Mouse (Mus musculus) thymus, postnatal 36 days (tissue): ENCODE results near the gene Pnrc1.

Experiments
- DNase-seq, 2 experiments: peaks; one replicate each; pipeline ENCODE4 v3.0.0; 2022; ENCODE audit warnings: mixed read lengths in 2 of 2

Gene Pnrc1

DNA sequence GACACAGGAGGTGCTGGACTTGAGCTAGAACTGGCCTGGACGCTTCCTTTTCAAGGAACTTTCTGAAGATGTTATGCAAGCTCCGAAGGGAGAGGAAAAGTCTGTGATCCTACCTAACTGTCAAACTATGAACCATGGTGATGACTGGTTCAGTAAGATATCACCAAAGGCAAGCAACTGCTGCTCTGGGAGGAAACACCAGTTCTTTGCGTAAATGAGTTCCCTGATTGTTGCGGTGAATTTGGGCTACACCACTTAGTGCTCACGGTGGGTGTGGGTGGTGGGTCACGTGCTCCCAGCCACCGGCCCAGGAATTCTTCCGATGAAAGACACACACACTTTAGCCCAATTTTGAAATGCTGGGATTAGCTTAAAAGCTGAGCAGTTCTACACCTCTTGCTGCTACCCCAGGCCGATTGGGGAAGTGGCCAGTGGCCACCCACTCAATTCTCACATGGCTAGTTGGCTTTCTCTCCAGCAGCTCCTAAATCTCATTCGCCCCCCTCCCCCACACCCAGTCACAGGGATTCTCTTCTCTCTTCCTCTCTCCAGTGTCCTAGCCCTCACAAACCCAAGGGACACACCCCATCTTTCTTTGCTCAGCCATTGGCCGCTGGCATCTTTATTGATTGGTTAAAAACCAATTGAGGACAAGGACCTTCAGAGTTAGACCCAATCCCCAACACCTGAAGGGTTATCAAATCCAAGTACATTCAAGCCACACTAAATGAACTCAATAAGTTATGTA lies 24.8 kb downstream of the Pnrc1 start:
- no peak for DNase-seq

DNA sequence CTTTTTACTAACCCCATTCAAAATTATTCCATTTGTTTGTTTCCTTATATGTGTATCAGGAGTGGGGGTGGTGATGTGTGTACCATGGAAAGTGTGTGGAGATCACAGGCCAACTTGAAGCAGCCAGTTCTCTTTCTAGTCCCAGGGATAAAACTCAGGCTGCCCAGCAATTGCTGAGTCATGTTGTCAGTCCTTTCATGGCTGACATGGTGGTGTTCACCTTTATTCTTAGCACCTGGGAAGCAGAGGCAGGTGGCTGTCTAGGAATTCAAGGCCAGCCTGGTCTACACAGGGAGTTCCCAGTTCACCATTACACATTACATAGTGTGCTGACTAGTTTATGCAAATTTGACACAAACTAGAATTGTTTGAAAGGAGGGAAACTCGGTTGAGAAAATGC lies 27.1 kb downstream of the Pnrc1 start:
- no peak for DNase-seq

DNA sequence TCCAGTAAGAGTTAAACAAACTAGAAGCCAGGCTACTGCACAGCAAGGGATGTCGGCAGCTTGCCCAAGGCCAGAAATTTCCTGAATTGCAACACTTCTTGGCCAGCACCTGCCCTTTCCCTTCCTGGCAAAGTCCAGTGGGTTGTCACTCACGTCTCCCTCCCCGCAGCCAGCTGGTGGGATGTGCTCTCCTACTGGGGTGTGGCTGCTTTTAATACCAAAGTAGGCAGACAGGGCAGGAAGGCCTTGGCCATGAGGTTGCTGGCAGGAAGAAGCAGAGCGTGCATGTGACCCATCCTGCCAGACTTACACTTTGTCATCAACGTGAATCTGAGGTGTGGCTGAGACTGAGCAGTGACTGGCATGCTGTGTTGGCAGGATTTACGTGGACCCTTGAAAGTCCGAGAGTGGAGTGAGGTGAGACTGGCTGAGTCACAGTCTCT lies 28.6 kb downstream of the Pnrc1 start:
- no peak for DNase-seq

DNA sequence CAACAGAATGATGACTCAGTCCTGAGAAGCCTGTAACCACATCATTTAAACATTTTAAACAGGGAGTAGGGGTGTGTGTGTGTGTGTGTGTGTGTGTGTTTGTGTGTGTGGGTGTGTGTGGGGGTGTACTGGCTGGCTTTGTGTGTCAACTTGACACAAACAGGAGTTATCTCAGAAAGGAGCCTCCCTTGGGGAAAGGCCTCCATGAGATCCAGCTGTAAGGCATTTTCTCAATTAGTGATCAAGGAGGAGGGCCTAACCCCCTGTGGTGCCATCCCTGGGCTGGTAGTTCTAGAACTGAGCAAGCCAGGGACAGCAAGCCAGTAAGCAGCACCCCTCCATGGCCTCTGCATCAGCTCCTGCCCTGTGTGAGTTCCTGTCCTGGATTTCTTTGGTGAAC lies 29.7 kb downstream of the Pnrc1 start:
- DNase-seq = no peak

DNA sequence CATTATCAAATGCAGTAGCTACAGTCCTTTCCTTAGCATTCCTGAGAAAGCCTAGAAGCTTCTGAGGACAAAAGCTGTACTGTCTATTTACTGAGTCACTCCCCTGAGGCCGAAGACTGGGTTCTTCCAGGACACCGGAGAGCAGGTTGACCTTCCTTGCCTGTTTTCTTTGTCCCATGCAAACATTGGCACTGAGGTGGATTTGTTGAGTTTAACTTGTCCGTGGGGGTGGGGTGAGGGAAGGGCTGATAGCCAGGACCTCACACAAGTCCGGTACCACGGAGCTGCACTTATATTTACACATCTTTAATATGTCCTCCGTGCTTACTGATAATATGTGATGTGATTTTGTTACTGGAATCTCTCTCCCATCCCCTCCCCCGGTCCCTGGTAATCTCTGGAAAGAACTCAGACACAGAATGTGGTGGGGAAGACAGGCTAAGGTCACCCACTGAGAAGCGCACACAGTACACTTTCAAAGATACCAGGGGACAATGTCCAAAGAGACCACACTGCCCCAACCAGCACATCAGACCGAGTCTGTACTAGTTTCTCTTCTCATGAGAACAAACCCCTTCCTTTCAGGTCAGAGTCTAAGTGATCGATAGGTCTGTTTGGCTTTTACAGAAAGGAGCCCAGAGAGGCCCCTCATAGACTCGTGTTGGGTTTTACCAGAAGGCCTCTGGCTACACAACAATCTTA lies 32.5 kb downstream of the Pnrc1 start:
- DNase-seq = no peak

DNA sequence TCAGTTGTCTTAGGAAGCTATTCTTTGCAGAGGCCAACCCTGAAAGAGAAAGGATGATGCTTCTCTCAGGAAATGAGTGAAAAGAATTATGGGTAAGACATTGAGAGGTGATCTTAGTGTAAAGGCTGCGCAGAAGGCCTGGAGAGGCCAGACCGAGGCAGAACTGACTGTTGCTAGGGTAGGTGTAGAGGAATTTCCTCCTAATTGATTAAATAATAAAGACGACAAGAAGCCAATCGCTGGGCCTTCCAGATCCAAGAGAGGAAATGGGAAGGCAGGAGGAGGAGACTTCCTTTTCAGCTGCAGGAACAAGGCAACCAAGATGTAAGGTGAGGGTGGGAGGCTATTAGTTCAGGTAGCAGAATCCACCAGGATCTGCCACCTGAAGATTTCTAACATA lies 35.3 kb downstream of the Pnrc1 start:
- no peak for DNase-seq

DNA sequence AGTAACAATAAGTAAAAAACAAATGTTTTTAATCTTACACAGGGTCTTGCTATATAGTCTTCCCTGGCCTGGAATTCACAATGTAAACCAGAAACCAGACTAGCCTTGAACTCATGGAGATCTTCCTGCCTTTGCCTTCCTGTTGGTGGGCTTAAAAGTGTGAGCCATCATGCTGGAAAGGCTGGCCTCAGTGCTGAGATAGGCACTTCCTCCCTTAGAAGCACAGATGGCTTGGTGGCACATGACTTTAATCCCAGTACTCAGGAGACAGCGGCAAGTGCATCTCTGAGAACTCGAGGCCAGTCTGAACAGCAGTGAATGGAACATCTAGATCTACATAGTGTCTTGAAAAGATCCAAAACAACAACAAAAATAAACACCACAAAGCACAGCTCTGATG lies 39.1 kb downstream of the Pnrc1 start:
- DNase-seq = no peak

DNA sequence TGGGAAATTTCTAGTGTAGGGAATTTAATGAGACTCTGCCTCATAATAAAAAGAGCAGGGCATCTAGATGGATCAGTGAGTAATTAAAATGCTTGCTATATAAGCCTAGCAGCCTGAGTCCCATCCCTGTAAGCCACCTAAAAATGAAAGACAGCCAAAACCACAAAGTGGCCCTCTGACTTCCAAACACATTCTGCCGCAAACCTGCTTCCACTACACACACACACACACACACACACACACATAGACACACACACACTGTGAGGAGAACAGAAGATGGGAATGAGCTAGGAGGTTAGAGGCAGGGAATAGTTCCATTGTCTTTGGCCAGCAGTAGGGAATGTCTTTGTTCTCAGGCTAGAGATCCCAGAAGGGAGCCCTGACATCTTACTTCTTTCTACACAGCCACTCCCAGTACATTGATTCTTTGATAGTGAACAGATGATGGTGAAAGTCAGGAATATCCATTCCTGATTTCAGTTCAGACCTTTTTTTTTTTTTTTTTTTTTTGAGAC lies 40.2 kb downstream of the Pnrc1 start:
- no peak for DNase-seq

DNA sequence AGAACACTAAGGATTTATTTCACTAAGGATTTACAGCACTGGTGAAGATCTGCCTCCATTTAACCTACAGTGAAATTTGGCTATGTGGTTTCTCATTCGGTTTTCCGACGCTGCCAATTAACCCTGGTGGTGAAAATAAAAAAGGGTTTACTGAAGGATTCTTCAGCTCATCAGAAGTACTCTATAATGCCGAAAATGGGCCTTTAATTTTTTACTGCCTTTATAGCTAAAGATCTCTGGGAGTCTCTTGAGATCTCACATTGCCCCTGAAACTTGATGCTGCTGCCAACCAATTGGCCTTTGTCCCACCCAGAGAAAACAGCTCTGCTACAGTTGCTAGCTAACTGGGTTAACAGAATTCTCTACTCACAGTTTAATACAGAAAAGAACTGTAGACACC lies 41.0 kb downstream of the Pnrc1 start:
- peak in 1 of 2 experiments; percentile 5 for DNase-seq

DNA sequence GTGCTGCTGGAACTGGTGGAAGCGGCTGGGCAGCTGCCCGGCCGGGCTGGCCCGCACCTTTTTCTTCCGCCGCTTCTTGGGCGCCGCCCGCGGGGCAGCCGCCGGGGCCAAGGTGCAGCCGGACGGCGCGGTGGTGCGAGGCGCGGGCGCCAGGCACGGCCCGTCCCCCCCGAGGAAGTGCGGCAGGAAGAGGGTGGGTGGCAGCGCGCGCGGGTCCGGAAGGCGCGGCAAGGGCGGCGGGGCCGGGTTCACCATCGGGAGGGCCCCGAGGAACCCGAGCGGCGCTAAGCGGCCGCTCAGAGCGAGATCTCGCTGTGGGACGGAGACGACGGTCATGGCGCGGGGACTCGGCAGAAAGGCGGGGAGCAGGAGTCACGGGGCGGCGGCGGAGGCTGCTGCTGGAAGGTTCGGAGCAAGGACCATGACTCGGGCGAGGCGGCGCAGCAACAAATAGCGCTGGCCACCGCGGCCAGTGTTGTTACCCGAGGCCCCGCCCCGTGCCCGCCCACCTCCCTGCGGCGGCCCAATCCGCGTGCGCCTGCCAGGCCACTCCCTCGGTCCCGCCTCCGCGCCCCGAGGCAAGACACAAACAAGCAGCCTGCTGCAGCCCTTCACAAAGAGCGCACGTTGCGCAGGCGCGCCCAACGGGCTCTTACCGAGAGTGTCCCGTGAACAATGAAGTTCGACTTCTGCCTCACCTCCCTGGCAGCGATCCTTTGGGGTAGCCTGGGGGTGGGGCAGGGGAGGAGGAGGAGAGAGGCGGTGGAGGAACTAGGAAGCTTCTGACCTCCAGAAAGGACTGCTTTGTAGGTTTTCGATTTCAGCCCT lies 41.7 kb downstream of the Pnrc1 start:
- peak; percentile 99 for DNase-seq

DNA sequence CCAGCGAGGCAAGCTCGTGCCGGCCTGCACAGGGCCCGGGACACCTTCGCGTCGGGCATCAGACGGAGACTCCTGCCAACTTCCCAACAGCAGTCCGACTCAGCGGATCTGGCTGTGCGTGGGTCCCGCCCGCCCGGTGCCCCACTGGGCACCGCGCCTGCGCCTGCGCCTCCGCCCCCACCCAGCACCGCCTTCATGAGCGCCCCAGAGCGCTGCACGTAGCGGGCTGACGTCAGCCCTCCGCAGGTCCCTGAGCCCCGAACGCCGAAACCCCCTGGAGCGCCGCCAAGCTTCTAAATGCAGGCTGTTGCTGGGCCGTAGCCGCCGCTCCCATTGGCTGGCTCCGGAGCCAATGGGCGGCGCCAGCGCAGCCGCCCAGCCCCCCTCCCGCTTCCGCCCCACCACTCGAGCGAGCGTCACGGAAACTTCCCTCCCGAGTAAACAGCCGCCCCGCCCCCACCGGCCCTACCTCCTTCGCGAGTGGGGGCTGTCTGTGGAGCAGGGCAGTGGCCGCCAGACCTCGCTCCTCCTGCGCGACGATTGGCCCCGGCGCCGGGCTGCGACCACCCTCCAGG lies 42.4 kb downstream of the Pnrc1 start:
- peak; percentile 98 to 99 for DNase-seq

DNA sequence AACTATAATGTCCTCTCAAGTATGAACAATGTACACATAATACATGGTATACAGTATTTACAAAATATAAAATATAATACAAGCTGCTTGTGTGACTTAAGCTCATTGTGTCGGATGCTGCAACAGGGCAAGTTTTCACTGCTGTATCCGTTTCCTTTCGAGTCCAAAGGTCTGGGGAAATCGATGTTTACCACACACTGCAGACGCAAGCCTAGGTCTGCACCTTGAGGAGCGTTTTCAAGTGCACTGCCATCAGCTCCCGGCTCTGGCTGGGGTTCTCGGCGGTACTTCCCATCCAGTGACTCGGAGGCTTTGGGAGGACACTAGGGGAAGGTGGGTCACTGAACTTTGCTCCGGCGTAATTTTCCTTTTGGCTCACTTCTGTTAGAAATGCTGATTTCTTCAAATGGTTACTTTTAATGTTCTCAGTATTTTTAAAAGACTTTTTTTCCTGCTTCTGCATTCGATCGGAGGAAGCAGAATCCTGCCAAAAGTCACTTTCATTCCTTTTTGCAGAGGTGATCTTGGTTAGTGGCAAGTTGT lies 44.0 kb downstream of the Pnrc1 start:
- DNase-seq = no peak

DNA sequence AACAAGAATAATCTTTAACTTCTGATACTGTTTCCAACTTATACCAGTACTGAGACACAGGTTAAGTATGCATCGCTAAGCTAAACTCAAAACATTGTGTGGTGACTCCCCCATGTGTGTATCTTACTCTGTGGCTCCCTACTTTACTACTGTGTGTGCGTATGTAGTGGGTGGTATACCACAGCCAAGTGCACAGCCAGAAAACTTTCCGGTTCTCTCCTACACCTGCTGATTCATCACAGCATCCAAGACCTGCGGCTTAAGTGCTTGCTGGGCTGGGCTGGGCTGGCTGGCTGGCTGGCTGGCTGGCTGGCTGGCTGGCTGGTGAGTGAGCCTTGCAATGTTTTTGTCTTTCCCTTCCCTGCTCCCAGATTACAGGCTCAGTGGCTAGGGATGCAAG lies 46.0 kb downstream of the Pnrc1 start:
- DNase-seq = no peak

DNA sequence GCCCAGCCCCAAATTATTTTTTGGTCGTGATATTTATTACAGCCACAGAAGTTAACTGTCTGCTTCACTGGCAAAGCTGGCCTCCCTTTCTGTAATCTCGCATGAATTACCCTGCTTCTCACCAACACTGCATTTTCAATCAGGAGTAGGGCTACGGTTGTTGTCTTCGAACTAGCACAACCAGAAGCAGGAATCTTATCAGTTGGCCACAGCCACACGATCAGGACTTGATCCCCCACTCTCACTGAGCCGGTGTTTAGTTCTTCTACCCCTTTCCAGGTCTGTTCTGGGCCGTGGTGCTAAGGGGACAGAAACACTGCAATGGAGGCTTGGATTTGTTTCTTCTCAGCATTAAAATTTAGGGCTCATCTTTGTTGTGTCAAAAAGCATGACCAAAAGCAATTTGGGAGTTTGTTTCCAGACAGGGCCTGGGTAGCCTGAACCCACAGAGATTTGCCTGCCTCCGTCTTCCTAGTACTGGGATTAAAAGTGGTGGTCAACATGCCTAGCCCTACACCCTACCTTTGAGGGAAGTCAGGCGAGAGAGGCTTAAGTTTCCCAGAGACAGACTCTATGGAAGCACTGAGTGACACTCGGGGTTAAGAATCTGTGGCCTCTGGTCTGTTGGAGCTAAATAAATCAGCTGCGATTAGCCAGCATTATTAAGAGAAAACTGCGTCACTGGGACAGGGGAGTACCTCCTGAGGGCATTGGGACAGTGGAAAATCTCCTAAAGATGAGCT lies 46.8 kb downstream of the Pnrc1 start:
- DNase-seq = no peak

DNA sequence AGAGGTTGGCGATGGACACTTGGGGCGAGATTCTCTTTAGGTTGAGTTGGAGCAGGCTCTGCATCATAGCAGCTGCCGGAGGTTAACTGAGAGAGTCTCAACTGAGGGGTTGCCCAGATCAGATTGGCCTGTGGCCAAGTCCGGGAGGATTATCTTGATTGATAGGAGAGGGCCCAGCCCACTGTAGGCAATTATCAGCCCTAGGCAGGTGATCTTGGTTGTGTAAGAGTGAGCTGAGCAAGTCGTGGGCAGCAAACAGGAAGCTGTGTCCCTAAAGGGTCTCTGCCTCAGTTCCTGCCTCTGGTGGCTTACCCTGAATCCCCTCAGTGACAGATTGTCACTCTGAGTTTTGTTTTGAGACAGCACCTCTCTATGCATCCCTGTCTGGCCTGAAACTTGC lies 47.4 kb downstream of the Pnrc1 start:
- DNase-seq = no peak

DNA sequence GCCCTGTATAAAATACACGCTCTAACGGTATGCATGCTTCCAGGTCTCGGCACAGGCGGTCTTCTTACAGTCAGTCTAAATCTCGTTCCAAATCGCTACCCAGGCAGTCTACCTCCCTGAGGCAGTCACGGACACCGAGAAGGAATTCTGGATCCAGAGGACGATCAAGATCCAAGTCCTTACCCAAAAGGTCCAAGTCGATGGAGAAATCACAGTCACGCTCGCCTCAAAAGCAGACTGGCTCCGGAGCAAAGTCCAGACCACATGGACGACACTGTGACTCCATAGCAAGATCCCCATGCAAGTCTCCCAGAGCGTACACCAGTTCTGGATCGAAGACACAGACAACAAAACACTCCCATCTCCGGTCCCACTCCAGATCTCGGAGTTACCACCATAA lies 59.1 kb downstream of the Pnrc1 start:
- DNase-seq = no peak

DNA sequence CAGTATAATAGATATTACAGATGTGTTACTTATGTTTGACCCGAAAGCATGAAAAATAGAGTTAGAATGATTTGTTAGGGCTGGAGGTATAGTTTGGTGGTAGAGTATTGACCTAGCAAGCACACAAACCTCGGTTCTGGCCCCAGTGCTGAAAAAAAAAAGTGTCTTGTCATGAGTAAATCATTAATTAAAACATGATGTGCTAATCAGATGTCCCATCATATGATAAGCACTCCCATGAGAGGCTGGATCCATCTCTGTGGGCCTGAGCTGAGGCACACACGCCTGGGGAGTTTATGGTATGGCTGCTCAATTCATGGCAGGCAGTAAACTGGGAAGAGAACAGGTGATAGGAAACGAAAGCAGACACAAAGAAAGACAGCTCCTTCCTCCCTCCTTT lies 60.3 kb downstream of the Pnrc1 start:
- no peak for DNase-seq

DNA sequence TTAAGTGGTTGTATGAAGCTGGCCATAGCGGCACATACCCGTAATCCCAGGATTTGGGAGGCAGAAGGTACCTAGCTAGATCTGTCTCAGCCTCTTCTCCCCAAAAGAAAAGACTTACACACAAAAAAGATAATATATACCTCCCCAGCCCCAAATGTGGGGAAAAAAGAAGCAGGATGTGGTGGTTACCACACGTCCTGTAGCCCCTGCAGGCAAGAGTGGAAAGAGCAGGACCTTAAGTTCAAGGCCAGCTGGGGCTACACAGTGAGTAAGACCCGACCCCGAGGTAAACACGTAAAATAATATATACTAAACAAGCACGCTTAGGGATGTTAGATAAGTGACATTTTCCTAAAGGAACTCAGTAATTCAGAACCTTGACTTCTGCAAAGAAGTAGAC lies 62.8 kb downstream of the Pnrc1 start:
- peak in 1 of 2 experiments; percentile 29 for DNase-seq

DNA sequence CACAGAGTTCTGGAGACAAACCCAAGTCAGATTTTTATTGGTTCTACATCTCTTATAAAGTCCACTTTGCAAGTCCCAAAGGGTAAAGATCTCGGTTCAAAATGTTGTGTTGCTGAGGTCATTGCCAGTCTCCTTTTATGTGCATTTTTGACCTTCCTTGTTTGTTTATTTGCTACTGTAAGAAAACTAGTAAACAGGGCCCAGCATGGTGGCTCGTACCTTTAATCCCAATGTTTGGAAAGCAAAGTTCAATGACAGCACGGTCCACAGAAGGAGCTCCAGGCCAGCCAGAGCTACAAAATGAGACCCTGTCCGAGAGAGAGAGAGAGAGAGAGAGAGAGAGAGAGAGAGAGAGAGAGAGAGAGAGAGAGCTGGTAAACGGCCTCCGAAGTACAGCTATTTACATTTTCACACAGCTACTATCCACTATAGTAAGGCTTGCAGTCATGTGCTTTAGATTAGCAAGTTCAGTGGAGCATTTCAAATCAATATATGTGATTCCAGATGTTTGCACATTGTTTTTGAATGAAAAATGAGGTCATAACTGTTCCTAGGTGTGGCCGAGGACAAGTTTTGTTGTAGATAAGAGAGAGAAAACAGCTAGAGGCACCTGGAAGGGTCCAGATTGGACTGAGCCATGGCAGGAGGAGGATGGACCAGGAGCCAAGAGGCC lies 65.8 kb downstream of the Pnrc1 start:
- DNase-seq = no peak

DNA sequence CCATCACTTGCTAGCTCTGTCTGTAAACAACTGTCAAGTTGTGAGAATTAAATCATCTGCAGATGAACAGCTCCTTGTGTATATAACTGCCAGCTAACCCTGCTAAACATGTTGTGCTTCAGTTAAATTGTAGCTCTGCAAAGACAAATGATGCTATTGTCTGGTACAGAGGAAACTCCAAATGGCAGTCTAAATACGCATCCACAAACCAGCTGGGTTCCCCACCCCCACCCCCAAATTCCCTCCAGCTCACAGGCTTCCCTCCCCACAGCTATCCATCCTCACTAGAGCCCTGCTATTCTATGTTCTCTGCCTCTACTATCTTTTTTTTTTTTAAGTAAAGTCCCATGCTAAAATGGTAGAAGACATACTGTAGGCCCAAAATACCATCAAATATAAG lies 68.1 kb downstream of the Pnrc1 start:
- no peak for DNase-seq
